Mouse (Mus musculus): ENCODE data around the gene Lurap1.

Lurap1 gene

GRCm38 (mm10) chr4:116151238-116151637 is at the start of gene Lurap1:
Gene Lurap1 (minus strand): TSS chr4:116151338.
- no peak for DNase-seq (ENCODE audit: extremely low read depth, insufficient read length, low spot score)

- no peak for DNase-seq (ENCODE audit: extremely low read depth, insufficient read length, low spot score)
Observed at GRCm38 (mm10) chr4:116198422-116198821, 47.3 kb upstream of the Lurap1 start.

GRCm38 (mm10) chr4:116193583-116194383 is 42.6 kb upstream of the Lurap1 start:
- DNase-seq (ENCODE audit: extremely low read depth, insufficient read length, low spot score): no peak

GRCm38 (mm10) chr4:116192286-116192835 is 41.2 kb upstream of the Lurap1 start:
- DNase-seq (ENCODE audit: extremely low read depth, insufficient read length, low spot score): no peak

GRCm38 (mm10) chr4:116185083-116185482 is 33.9 kb upstream of the Lurap1 start:
- no peak for DNase-seq (ENCODE audit: extremely low read depth, insufficient read length, low spot score)

GRCm38 (mm10) chr4:116182745-116183144 is 31.6 kb upstream of the Lurap1 start:
- DNase-seq (ENCODE audit: extremely low read depth, insufficient read length, low spot score): no peak

- DNase-seq (ENCODE audit: extremely low read depth, insufficient read length, low spot score): no peak
Observed at GRCm38 (mm10) chr4:116182079-116182478, 30.9 kb upstream of the Lurap1 start.

GRCm38 (mm10) chr4:116177140-116177539 is 26.0 kb upstream of the Lurap1 start:
- no peak for DNase-seq (ENCODE audit: extremely low read depth, insufficient read length, low spot score)

GRCm38 (mm10) chr4:116176543-116176988 is 25.4 kb upstream of the Lurap1 start:
- DNase-seq (ENCODE audit: extremely low read depth, insufficient read length, low spot score): no peak

GRCm38 (mm10) chr4:116175711-116176542 is 24.8 kb upstream of the Lurap1 start:
- DNase-seq (ENCODE audit: extremely low read depth, insufficient read length, low spot score): no peak

- DNase-seq (ENCODE audit: extremely low read depth, insufficient read length, low spot score): no peak
Observed at GRCm38 (mm10) chr4:116175136-116175535, 24.0 kb upstream of the Lurap1 start.

- DNase-seq (ENCODE audit: extremely low read depth, insufficient read length, low spot score): no peak
Observed at GRCm38 (mm10) chr4:116174466-116175116, 23.5 kb upstream of the Lurap1 start.

GRCm38 (mm10) chr4:116173752-116174151 is 22.6 kb upstream of the Lurap1 start:
- DNase-seq (ENCODE audit: extremely low read depth, insufficient read length, low spot score): no peak

- no peak for DNase-seq (ENCODE audit: extremely low read depth, insufficient read length, low spot score)
Observed at GRCm38 (mm10) chr4:116173072-116173471, 21.9 kb upstream of the Lurap1 start, which contains the start of the genes 1700042G07Rik and Gm49337. Gene 1700042G07Rik (plus strand): TSS chr4:116173372. Gene Gm49337 (plus strand): TSS chr4:116173384.

- DNase-seq (ENCODE audit: extremely low read depth, insufficient read length, low spot score): no peak
Observed at GRCm38 (mm10) chr4:116169353-116169672, 18.2 kb upstream of the Lurap1 start.

GRCm38 (mm10) chr4:116168617-116169352 is 17.6 kb upstream of the Lurap1 start:
- no peak for DNase-seq (ENCODE audit: extremely low read depth, insufficient read length, low spot score)

- DNase-seq (ENCODE audit: extremely low read depth, insufficient read length, low spot score): no peak
Observed at GRCm38 (mm10) chr4:116167404-116167803, 16.3 kb upstream of the Lurap1 start, which contains the start of gene Tspan1. Gene Tspan1 (minus strand): TSS chr4:116167601.

GRCm38 (mm10) chr4:116165708-116166407 is 14.7 kb upstream of the Lurap1 start:
- DNase-seq (ENCODE audit: extremely low read depth, insufficient read length, low spot score): no peak

GRCm38 (mm10) chr4:116164759-116165554 is 13.8 kb upstream of the Lurap1 start:
- DNase-seq (ENCODE audit: extremely low read depth, insufficient read length, low spot score): no peak
